Mouse (Mus musculus) urinary bladder, postnatal 14 days (tissue): ENCODE measurements at regions not wholly inside any gene's neighbourhood (a gene's known extent, or its start where the extent isn't known, plus 50 kb on each side); places are given as distances from the start of the nearest gene placed in this dataset.

Source experiments
- DNase-seq: peaks from one replicate; pipeline ENCODE4 v3.0.0; 2021; ENCODE audit warnings: low spot score

DNA sequence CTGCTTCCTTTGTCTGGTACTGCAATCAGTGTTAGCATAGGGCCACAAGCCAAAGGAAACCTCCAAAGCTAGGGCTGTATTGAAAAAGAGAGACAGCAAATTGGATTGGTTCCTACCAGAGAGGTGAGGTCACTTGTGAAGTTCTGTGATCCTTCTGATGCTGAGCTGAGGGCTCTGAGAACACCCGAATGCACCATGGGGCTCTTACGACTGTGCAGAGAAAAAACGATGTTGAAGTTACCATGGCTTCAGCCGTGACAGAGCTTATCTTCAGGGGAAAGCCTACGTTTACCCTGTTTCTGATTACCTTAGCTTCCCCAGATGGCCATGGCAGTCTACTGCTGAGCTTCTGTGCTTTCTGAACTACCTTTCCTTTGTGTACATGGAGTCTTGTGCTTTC is 53.9 kb upstream of the Fmo9 start:
- DNase-seq, result no peak

DNA sequence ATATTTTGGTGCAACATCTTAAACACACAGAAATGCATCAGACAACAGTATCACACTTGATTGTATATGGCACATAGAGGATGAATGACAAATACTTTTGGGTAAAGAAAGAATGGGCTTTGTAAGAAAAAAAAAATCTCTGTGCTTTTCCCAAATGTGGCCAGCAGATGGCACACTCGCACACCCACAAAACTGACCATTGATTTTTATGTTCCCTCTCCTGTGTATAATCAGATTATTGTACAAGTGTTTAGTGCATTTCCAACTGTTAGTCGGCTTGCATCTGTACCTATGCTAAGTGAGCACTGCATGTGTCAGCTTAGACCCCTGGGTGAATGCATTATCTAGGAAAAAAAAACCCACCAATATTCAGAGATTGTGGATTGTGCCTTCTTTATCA is 56.4 kb upstream of the Fmo9 start:
- DNase-seq, result no peak

DNA sequence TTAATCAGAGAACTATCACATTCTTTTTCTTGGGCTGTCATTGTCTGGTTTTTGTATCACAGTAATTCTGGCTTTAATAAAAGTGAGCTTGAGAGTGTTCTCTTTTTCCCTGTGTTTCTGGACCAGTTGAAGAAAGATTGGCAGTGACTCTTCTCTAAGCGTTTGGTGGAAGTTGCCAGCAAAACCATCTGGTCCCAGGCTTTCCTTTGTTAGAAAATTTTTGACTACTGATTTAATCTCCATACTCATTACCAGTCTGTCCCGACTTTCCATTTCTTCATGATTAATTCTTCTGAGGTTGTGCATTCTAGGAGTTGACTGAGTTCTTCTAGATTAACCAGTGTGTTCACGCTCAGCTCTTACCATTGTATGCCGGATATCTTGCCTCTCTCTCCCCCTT is 68.6 kb upstream of the Fmo9 start:
- DNase-seq, result no peak

DNA sequence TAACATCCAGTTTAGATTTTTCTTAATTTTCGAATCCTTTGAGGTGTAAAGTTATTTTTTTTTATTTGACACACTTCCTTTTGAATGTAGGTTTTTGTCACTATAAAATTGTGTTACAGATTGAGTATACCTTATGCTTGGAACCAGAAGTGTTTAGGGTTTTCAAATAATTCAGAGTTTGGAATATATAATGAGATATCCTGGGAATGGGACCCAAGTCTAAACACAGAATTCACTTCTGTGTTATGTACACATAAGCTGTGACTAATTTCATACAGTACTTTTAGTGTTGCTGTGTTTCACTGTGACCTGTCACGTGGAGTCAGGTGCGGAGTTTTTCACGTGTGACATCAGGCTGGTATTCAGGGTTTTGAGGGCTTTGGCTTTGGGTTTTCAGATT is 69.1 kb upstream of the Fmo9 start:
- no peak for DNase-seq

GRCm38 (mm10) chr1:166751436-166751835 is 69.8 kb upstream of the Fmo9 start:
- DNase-seq, result no peak

- no peak for DNase-seq
Measured at GRCm38 (mm10) chr1:166752990-166753709, 71.5 kb upstream of the Fmo9 start.

- no peak for DNase-seq
Measured at GRCm38 (mm10) chr1:166758987-166759386, 77.3 kb upstream of the Fmo9 start.

DNA sequence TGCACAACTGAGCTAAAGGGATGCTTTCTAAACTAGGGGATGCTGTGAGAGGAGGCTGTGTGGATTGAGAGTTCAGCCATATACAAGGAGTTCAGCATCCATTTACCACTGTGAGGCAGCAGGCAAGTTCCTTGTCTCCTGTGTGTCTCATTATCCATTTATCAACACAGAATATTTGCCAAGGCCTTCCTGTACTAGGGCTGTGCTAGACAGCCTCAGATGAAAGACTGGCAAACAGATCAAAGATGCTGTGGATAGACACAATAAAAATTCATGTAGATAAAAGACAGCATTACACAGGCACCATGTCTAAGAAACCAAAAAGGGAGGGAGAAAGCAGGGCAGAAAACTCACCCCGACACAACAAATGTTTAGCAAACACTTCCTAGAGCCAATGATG is 91.5 kb upstream of the Fmo9 start:
- no peak for DNase-seq

DNA sequence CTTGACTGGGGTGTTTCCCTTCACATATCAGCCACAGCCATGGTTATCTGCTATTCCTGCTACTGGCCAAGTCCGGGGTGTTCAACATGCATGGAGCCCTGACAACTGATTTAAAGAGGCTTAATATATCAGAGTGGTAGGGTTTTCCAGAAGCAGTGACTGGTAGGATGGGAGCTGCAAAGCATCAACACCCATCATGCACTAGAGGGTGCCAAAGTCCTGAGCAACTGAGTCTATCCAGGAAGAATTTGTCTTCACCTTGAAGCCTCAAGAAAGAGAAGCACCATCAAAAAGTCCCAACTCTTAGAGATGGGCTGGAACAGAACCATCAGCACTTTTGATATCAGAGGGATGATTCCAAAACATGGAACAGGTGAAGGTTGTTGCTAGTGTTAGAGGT is 100.5 kb upstream of the Fmo9 start:
- peak; percentile 8 for DNase-seq

- DNase-seq, result no peak
Measured at GRCm38 (mm10) chr1:166787945-166788344, 106.3 kb upstream of the Fmo9 start.

DNA sequence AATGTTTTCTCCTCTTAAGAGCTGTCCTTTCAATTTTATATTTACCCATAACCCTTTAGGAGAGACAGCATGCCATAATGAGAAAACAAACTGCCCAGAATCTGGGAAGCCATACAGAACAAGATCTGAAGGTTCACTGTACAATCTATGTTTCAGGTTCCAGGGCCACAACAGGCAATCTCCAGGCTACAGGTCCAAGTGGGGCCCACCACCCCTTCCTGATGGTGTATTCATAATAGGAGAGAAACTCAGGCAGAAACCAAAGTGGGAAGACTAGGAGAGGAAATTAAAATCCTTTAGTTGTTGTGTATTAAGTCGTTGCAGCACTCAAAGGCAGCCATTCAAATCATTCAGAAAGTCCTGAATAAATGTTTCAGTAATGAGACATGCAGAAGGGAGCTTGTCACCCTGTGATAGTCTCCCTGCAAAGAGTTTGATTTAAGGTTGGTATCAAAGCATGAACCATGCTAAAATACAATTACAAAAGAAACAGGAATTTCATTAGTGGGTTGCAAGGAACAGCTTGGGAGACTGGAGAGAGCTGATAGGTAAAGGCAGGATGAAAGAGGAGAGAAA is 107.3 kb upstream of the Fmo9 start:
- no peak for DNase-seq

DNA sequence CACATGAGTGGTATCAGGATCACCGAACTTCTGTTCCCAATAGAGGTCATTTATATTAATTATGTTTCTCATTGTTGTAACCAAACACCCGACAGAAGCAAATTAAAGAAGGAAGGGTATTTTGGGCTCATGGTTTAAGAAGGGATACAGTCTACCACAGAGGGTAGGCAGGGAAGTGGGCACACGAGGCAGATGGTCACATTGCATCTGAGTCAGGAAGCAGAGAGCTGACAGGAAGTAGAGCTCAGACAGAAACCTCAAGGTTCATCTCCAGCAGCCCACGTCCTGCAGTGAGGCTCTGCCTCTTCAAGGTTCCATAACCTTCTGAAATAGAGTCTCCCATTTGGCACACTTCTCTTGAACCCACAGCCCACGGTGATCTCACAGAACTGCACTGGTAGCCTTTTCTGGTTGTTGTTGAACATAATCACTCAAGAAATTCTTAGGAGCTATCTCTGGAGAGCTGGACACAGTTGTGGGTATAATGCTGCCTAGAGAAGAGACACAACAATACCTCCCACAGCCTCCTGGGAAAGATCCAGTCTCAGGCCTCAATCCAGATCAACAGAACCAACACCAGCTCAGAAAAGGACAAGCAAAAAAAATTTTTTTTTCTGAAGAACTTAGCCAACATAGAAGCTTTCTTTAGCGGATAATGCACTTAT is 111.5 kb upstream of the Fmo9 start:
- no peak for DNase-seq

DNA sequence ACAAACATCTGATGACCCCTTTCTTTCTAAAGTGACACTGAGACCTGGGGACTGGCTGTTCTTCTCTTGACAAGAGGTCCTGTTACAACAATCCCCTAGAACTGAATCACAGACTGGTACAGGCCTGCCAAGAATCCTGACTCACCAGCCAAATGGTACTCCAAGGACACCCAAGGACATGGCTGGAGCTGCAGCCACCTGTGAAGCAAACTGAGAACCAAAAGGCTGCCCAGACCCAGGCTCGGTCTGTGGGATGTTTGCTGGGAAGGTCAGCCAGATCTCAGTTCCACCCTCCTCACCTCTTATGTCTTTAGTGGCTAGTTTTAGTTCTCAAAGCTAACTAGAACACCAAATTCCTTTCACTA is 112.1 kb upstream of the Fmo9 start:
- DNase-seq, result no peak

DNA sequence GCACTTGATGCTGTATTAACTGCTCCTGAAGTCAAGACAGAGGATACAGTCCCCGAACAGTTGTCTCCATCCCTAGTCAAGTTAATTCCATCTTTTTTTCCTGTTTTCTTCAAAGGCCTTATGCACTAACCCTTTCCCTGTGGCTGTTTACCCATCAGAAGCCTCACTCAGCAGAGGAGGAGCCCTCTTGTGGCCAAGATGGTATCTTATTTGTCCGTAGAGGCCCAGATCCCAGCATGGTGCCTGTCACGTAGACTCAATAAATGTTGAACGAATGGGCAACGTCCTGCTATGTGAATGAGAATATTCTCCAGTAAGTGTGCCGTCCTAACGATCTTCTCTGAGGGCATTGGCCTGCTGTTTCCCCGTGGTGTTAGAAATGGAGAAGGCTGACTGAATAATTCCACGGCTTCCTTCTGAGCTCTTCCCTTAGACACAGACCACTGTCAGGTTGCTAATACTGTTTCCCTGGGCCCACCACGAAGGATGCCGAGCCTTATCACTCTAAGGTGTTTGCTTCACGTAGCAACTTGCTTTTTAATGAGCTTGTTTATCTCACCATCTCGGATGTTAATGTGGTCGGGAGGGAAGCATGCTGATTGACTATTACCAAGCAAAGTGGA is 113.1 kb upstream of the Fmo9 start:
- DNase-seq, result no peak

DNA sequence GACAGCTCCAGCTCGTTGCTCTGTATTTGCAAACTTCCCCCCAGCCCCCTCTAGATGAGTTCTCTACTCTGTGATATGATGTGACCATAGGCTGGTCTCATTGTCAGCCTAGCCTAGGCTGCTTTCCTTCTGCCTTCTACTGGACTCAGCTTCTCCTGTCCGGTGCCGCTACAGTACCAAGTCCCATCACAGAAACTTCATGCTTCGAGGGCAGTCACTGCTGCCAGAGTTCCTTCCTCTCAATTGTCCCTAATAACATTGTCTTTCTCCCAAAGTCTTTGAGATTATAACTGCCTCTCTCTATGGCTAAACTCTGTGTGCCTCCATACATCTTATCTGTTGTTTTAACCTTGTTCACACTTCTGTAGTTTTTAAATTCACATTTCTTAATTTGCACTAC is 114.0 kb upstream of the Fmo9 start:
- DNase-seq, result no peak

- no peak for DNase-seq
Measured at GRCm38 (mm10) chr1:166796362-166796925, 114.8 kb upstream of the Fmo9 start.

DNA sequence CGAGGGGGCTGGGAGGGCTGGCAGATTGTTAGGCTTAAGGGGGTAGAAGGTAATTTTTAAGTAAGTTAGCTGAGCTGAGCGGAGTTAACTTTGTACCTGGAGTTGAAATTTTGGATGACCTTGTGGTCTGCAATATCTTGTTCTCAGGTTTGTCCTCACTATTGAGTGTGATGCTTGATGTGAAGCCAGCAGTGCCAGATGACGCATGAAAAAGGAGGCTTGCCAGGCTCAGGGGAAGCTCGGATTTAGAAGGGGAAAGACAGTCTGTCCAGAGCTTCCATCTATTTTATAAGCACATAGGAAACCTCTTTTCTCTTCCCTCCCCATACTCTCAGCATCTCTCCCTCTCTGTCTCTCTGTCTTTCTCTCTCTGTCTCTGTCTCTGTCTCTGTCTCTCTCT is 115.3 kb upstream of the Fmo9 start:
- DNase-seq, result no peak

- DNase-seq, result no peak
Measured at GRCm38 (mm10) chr1:166800953-166801603, 119.4 kb upstream of the Fmo9 start.

DNA sequence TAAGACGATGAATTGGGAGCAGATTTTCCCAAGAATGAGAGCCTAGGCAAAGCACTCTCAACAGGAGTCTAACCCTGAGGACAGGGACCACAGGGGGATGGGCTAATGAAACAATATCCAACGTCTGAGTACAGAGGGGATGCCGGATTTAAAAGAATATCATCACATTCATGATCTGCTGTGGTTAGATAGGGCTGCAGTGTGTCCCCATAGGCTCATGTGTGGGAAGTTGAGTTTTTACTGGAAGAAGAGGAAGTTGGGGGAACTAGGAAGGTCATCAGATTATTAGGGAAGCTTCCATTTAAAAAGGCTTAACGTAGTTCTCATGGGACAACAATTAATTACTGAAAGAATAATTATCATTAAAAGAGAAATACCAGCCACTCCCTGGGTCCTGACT is 120.3 kb upstream of the Fmo9 start:
- no peak for DNase-seq

- no peak for DNase-seq
Measured at GRCm38 (mm10) chr1:166803928-166804327, 122.3 kb upstream of the Fmo9 start.

- no peak for DNase-seq
Measured at GRCm38 (mm10) chr1:166804333-166804732, 122.7 kb upstream of the Fmo9 start.

DNA sequence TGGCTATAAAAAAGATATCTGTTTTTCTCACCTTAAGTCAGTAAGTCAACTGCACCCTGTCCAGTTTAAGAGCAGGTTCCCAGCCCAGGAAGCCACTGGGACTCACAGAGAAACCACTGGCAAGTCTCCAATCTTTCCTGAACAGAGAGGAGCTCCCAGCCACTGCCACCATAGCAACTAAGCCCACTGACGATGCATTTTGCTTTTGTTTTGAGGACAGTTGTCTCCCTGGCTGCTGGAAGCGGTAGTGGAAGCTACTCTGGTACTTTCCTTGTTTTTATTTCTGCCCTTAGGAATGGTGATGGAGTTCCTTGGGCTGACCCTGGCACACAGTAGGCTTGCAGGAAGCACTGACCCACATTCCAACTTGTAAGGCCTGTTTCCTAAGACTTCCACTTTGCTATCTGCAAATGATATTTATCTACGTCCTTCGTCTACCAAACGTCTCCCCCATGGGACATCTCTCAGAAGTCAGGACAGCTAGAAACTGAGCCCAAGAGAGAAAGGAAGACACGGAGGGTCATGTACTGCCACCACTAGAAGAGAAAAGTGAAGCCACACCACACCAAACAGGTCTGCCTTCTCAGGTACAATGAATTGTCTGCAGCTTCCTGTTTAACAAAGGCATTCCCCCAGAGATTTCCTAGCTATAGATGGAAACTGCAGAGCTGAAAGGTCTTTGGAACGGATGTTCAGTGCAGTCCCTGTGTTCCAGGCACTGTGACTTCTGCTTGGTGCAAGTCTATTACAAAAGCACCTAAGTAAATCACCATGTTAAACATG is 125.7 kb upstream of the Fmo9 start:
- DNase-seq, result no peak
